Comparison of ENCODE assay signal across 24 mouse cellular contexts in genomic region chr9:124053532-124053931, GRCm38 (mm10). TPM values are rescaled to one million over a fixed set of nuclear protein-coding genes. Genes with fewer than 3 reads are reported as not detected.
DNase-seq lines count a peak whose midpoint lies in the region; ATAC-seq and TF ChIP-seq lines count a peak whose summit lies in the region.
"Had no signal": no experiment of that assay in that cellular context is flagged by ENCODE, and none has a peak within 500 bp of the region (broad histone marks: within the 10 kb centered on the region; RNA-seq: fewer than 3 reads in every experiment).

No protein-coding gene starts in this region.

- ATAC-seq in kidney, postnatal 0 days (replicated peaks; ENCODE audit: low FRiP score, low read depth), result no peak
- peak; percentile 44 for ATAC-seq in lung, postnatal 0 days
- ATAC-seq in hindbrain, embryonic 12.5 days (ENCODE audit: low FRiP score), result no peak
- ATAC-seq: forebrain, embryonic 15.5 days; intestine, embryonic 15.5 days had no signal

- H3K4me1 ChIP-seq in kidney, postnatal 0 days (replicated peaks; ENCODE audit: insufficient read depth, low read length), result no peaks in the 10 kb centered on the region
- no peaks in the 10 kb centered on the region for H3K4me1 ChIP-seq in lung, postnatal 0 days (ENCODE audit: insufficient read depth, low read depth, low read length)
- no peaks in the 10 kb centered on the region for H3K4me1 ChIP-seq in midbrain, embryonic 10.5 days
- H3K4me1 ChIP-seq in hindbrain, embryonic 12.5 days, result no peaks in the 10 kb centered on the region
- H3K4me1 ChIP-seq: forebrain, embryonic 15.5 days; hindbrain, embryonic 15.5 days; intestine, embryonic 15.5 days; kidney, embryonic 15.5 days; limb, embryonic 13.5 days had no signal

- peak; percentile 35 for DNase-seq in kidney, postnatal 0 days (ENCODE audit: low spot score)
- DNase-seq in kidney, postnatal 10 days, result no peak
- peak; percentile 79 for DNase-seq in lung, postnatal 0 days (ENCODE audit: low spot score)
- no peak for DNase-seq in lung, postnatal 10 days
- DNase-seq in midbrain, embryonic 10.5 days (ENCODE audit: low spot score), result no peak
- DNase-seq: adrenal gland, adult 2 months; B cell, adult 2 months; cerebellum, postnatal 14 days; embryo, embryonic 11 days; gastrocnemius, postnatal 25 days; heart, postnatal 10 days; midbrain, embryonic 14.5 days; thymus, postnatal 36 days had no signal

- H3K79me2 ChIP-seq in macrophage (ENCODE audit: inconsistent target), result no peaks in the 10 kb centered on the region

- H3K4me2 ChIP-seq in kidney, postnatal 0 days (ENCODE audit: low read length), result no peak overlapping the region
- no peak overlapping the region for H3K4me2 ChIP-seq in lung, postnatal 0 days (replicated peaks; ENCODE audit: low read depth, low read length)
- H3K4me2 ChIP-seq in hindbrain, embryonic 12.5 days (replicated peaks), result no peak overlapping the region
- H3K4me2 ChIP-seq: forebrain, embryonic 15.5 days; heart, embryonic 11.5 days; hindbrain, embryonic 15.5 days; intestine, embryonic 15.5 days; kidney, embryonic 15.5 days; limb, embryonic 13.5 days had no signal

- H3K9me3 ChIP-seq in kidney, postnatal 0 days (replicated peaks; ENCODE audit: low read length), result no peaks in the 10 kb centered on the region
- no peaks in the 10 kb centered on the region for H3K9me3 ChIP-seq in lung, postnatal 0 days (ENCODE audit: low read length)
- H3K9me3 ChIP-seq in midbrain, embryonic 10.5 days (replicated peaks), result no peaks in the 10 kb centered on the region
- H3K9me3 ChIP-seq in hindbrain, embryonic 12.5 days (replicated peaks), result no peaks in the 10 kb centered on the region
- H3K9me3 ChIP-seq: forebrain, embryonic 15.5 days; hindbrain, embryonic 15.5 days; intestine, embryonic 15.5 days; kidney, embryonic 15.5 days; limb, embryonic 13.5 days had no signal

- H3K36me3 ChIP-seq in kidney, postnatal 0 days (ENCODE audit: insufficient read depth, low read length), result no peaks in the 10 kb centered on the region
- no peaks in the 10 kb centered on the region for H3K36me3 ChIP-seq in lung, postnatal 0 days (ENCODE audit: insufficient read depth, low read length)
- no peaks in the 10 kb centered on the region for H3K36me3 ChIP-seq in macrophage (ENCODE audit: inconsistent target)
- H3K36me3 ChIP-seq in midbrain, embryonic 10.5 days, result no peaks in the 10 kb centered on the region
- H3K36me3 ChIP-seq in hindbrain, embryonic 12.5 days, result no peaks in the 10 kb centered on the region
- H3K36me3 ChIP-seq: forebrain, embryonic 15.5 days; hindbrain, embryonic 15.5 days; intestine, embryonic 15.5 days; kidney, embryonic 15.5 days; limb, embryonic 13.5 days had no signal

- TF ChIP-seq EP300 in lung, postnatal 0 days (IDR thresholded peaks at IDR 0.05), result peak; percentile 19; the same call in 1 of the 2 replicates

- TF ChIP-seq CTCF in kidney, postnatal 0 days (IDR thresholded peaks at IDR 0.05; ENCODE audit: low read depth), result no peak
- no peak for TF ChIP-seq CTCF in lung, postnatal 0 days (IDR thresholded peaks at IDR 0.05)

- 55% methylated on average over 2 of the region's 2 CpGs for WGBS in kidney, postnatal 0 days
- WGBS in lung, postnatal 0 days, result 26% methylated on average over 2 of the region's 2 CpGs
- 0% methylated on average over 2 of the region's 2 CpGs for WGBS in macrophage (ENCODE audit: missing documents)
- 74% methylated on average over 2 of the region's 2 CpGs for WGBS in midbrain, embryonic 10.5 days
- 71% methylated on average over 2 of the region's 2 CpGs for WGBS in hindbrain, embryonic 12.5 days

- no peak overlapping the region for H3K4me3 ChIP-seq in kidney, postnatal 0 days (replicated peaks; ENCODE audit: low read depth, low read length)
- no peak overlapping the region for H3K4me3 ChIP-seq in lung, postnatal 0 days (ENCODE audit: low read depth, low read length)
- H3K4me3 ChIP-seq in macrophage (ENCODE audit: inconsistent target), result no peak overlapping the region
- no peak overlapping the region for H3K4me3 ChIP-seq in midbrain, embryonic 10.5 days
- H3K4me3 ChIP-seq in hindbrain, embryonic 12.5 days, result no peak overlapping the region
- H3K4me3 ChIP-seq: forebrain, embryonic 15.5 days; hindbrain, embryonic 15.5 days; intestine, embryonic 15.5 days; kidney, embryonic 15.5 days; limb, embryonic 13.5 days; myocyte had no signal

- no peak overlapping the region for H3K9ac ChIP-seq in kidney, postnatal 0 days (ENCODE audit: low read depth, low read length)
- no peak overlapping the region for H3K9ac ChIP-seq in lung, postnatal 0 days (replicated peaks; ENCODE audit: low read depth)
- H3K9ac ChIP-seq in hindbrain, embryonic 12.5 days, result no peak overlapping the region
- H3K9ac ChIP-seq: forebrain, embryonic 15.5 days; hindbrain, embryonic 15.5 days; intestine, embryonic 15.5 days; kidney, embryonic 15.5 days; limb, embryonic 13.5 days had no signal

- no peak overlapping the region for H3K27ac ChIP-seq in kidney, postnatal 0 days
- H3K27ac ChIP-seq in lung, postnatal 0 days (ENCODE audit: low read length), result no peak overlapping the region
- peak overlapping the region; percentile 97 for H3K27ac ChIP-seq in macrophage
- H3K27ac ChIP-seq in midbrain, embryonic 10.5 days (replicated peaks), result no peak overlapping the region
- no peak overlapping the region for H3K27ac ChIP-seq in hindbrain, embryonic 12.5 days
- H3K27ac ChIP-seq: forebrain, embryonic 15.5 days; hindbrain, embryonic 15.5 days; intestine, embryonic 15.5 days; kidney, embryonic 15.5 days; limb, embryonic 13.5 days had no signal

- H3K27me3 ChIP-seq in kidney, postnatal 0 days (ENCODE audit: insufficient read depth, low read length), result no peaks in the 10 kb centered on the region
- no peaks in the 10 kb centered on the region for H3K27me3 ChIP-seq in lung, postnatal 0 days (replicated peaks; ENCODE audit: insufficient read depth, low read length)
- no peaks in the 10 kb centered on the region for H3K27me3 ChIP-seq in midbrain, embryonic 10.5 days (ENCODE audit: low read depth, poor library complexity, severe bottlenecking)
- no peaks in the 10 kb centered on the region for H3K27me3 ChIP-seq in hindbrain, embryonic 12.5 days
- H3K27me3 ChIP-seq: forebrain, embryonic 15.5 days; hindbrain, embryonic 15.5 days; intestine, embryonic 15.5 days; kidney, embryonic 15.5 days; limb, embryonic 13.5 days had no signal

RNA-seq across cellular contexts. Expression of gene Ccr3, which starts 31.8 kb away (rescaled TPM):
- not detected in 2 replicates for polyA plus RNA-seq in kidney, postnatal 0 days (2015; fragmentation: Nextera tagmentation; extraction: Ambion mirVana)
- polyA plus RNA-seq in lung, postnatal 0 days (2015; fragmentation: Nextera tagmentation; extraction: Ambion mirVana), result 0.04 TPM in 2 replicates
- total RNA-seq in macrophage (2018; cell fraction: chromatin; rRNA removed), result 10 to 100 TPM in 2 of 26 experiments, 1 to 10 TPM in 18, under 1 TPM in 6; 0.50 to 23.6 (median 2.3) TPM
- total RNA-seq in macrophage (2018; cell fraction: cytosol; rRNA removed), result 10 to 100 TPM in 4 of 26 experiments, 1 to 10 TPM in 20, under 1 TPM in 2; 0.97 to 19.4 (median 2.7) TPM
- 10 to 100 TPM in 6 of 26 experiments, 1 to 10 TPM in 19, under 1 TPM in 1; 0.72 to 17.5 (median 4.5) TPM for total RNA-seq in macrophage (2018; cell fraction: nucleus; rRNA removed)
- polyA plus RNA-seq in macrophage (2018), result 4.1 to 30.2 TPM (median 6.8 TPM) in 3 replicates
- polyA plus RNA-seq in midbrain, embryonic 10.5 days (2016; fragmentation: Nextera tagmentation; extraction: Ambion mirVana), result not detected in 2 replicates
- not detected in 2 replicates for polyA plus RNA-seq in hindbrain, embryonic 12.5 days (2016; fragmentation: Nextera tagmentation; extraction: Ambion mirVana)
- total RNA-seq: adrenal gland, adult 2 months; gastrocnemius, postnatal 25 days; layer of hippocampus, postnatal 14 days had no signal
- polyA plus RNA-seq: adrenal gland, adult 2 months; forebrain, embryonic 15.5 days; heart, embryonic 11.5 days; hindbrain, embryonic 15.5 days; midbrain, embryonic 14.5 days; myocyte; neural tube, embryonic 14.5 days had no signal

RNA-seq across cellular contexts. Expression of gene Ccr2, which starts 48.2 kb away (rescaled TPM):
- 1.0 and 1.2 TPM in 2 replicates for polyA plus RNA-seq in kidney, postnatal 0 days (2015; fragmentation: Nextera tagmentation; extraction: Ambion mirVana)
- polyA plus RNA-seq in lung, postnatal 0 days (2015; fragmentation: Nextera tagmentation; extraction: Ambion mirVana), result 6.7 and 7.8 TPM in 2 replicates
- total RNA-seq in macrophage (2018; cell fraction: chromatin; rRNA removed), result 1 to 10 TPM in 22 of 26 experiments, under 1 TPM in 4; 0.13 to 3.2 (median 1.6) TPM
- total RNA-seq in macrophage (2018; cell fraction: cytosol; rRNA removed), result 10 to 100 TPM in 7 of 26 experiments, 1 to 10 TPM in 19; 3.3 to 16.4 (median 8.1) TPM
- total RNA-seq in macrophage (2018; cell fraction: nucleus; rRNA removed), result 10 to 100 TPM in 16 of 26 experiments, 1 to 10 TPM in 10; 3.2 to 27.2 (median 11.5) TPM
- 12.0 to 16.3 TPM (median 12.9 TPM) in 3 replicates for polyA plus RNA-seq in macrophage (2018)
- polyA plus RNA-seq in midbrain, embryonic 10.5 days (2016; fragmentation: Nextera tagmentation; extraction: Ambion mirVana), result 0.05 and 0.27 TPM in 2 replicates
- 0.34 and 0.38 TPM in 2 replicates for polyA plus RNA-seq in hindbrain, embryonic 12.5 days (2016; fragmentation: Nextera tagmentation; extraction: Ambion mirVana)
- polyA plus RNA-seq: myocyte; neural tube, embryonic 14.5 days had no signal

Comparison
In these comparisons a context has a peak if more than half of its experiments do, and no peak if none do; other contexts are left out.
1. DNase-seq: peak in kidney, postnatal 0 days (single experiment) and lung, postnatal 0 days (single experiment); none in kidney, postnatal 10 days (single experiment), lung, postnatal 10 days (single experiment) and midbrain, embryonic 10.5 days (single experiment).